Mouse (Mus musculus) hindbrain, embryonic 11.5 days (tissue): ENCODE measurements around the gene Rbfox1. TPM values are rescaled to one million over a fixed set of nuclear protein-coding genes. Genes with fewer than 3 reads are reported as not detected.
A peak's percentile ranks its signal among the peaks of the same experiment; 100 is the strongest.

Experiments used
- ATAC-seq: fragments of 200-750 bp; cut with Nextera tagmentation; 2 replicates; pipeline ENCODE4 v1.8.0; 2017; ENCODE audit warnings: mild to moderate bottlenecking, moderate TSS enrichment, moderate library complexity; ENCODE audit not compliant: low FRiP score
- DNase-seq: peaks from one replicate; pipeline ENCODE4 v3.0.0-alpha.2; 2015; ENCODE audit warnings: low spot score
- H3K27ac ChIP-seq: fragments of 300-500 bp; sonication (generic); 2 replicates; pipeline ENCODE4 v1.5.1; 2014; ENCODE audit warnings: mild to moderate bottlenecking, low read depth, low read length
- H3K27me3 ChIP-seq: fragments of 300-500 bp; sonication (generic); 2 replicates; pipeline ENCODE4 v1.6.1; 2014; ENCODE audit warnings: mild to moderate bottlenecking, low read length, moderate library complexity, mixed read lengths; ENCODE audit not compliant: control insufficient read depth, insufficient read depth
- H3K36me3 ChIP-seq: fragments of 300-500 bp; sonication (generic); 2 replicates; pipeline ENCODE4 v1.6.1; 2014; ENCODE audit warnings: mild to moderate bottlenecking, low read length, moderate library complexity, mixed read lengths; ENCODE audit not compliant: control insufficient read depth, insufficient read depth
- H3K4me1 ChIP-seq: fragments of 300-500 bp; sonication (generic); replicated peaks from 2 replicates; pipeline ENCODE4 v1.6.1; 2014; ENCODE audit warnings: low read length, mixed read lengths; ENCODE audit not compliant: control insufficient read depth, insufficient read depth
- H3K4me2 ChIP-seq: fragments of 300-500 bp; sonication (generic); replicated peaks from 2 replicates; pipeline ENCODE4 v1.6.1; 2014; ENCODE audit warnings: mild to moderate bottlenecking, low read depth, low read length
- H3K4me3 ChIP-seq: fragments of 300-500 bp; sonication (generic); 2 replicates; pipeline ENCODE4 v1.5.1; 2014; ENCODE audit warnings: low read depth, low read length
- H3K9ac ChIP-seq: fragments of 300-500 bp; sonication (generic); 2 replicates; pipeline ENCODE4 v1.6.1; 2014; ENCODE audit warnings: low read depth, low read length
- H3K9me3 ChIP-seq: fragments of 300-500 bp; sonication (generic); 2 replicates; pipeline ENCODE4 v1.6.1; 2016; ENCODE audit warnings: low read length; ENCODE audit not compliant: control insufficient read depth
- WGBS: fragments of 180-500 bp; shearing (Covaris S2); extraction: QIAGEN DNeasy Blood & Tissue Kit; methylation state at CpG from one replicate; pipeline ENCODE4 v1.1.7; 2014; 5-methylcytosine and 5-hydroxymethylcytosine counted together
- polyA plus RNA-seq: library from polyadenylated mRNA; unstranded; fragments of >200 nt; fragmentation: Nextera tagmentation; extraction: Ambion mirVana; gene quantifications from 2 replicates; pipeline ENCODE4 v1.2.1, GENCODE M21; 2014

Rbfox1 gene
- polyA plus RNA-seq, 1 experiment from 2014 or later: 20.3 TPM

DNA sequence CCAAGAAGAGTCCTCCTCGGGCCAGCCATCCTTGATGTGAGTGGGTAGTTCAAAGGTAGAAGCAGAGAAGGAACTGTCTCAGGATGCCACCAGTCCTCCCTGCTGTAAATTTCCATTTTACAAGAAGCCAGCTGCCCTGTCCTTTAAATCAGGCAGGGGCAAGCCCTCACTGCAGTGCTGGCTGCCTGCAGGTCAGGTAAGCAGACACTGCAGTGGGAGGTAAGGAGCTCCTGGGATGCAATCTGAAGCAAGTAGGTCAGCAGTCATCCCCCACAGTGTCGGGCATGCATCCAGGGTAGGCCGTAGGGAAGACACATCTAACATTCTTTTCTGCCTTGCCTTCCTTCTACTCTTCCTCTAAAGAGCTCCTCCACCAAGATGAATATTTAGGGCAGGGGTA, 1444.0 kb downstream of the Rbfox1 start:
- Histone ChIP-seq H3K9me3 (no peaks in the 10 kb centered on the region), H3K27ac (no peak overlapping the region), H3K4me1 (no peaks in the 10 kb centered on the region), H3K27me3 (no peaks in the 10 kb centered on the region), H3K4me3 (no peak overlapping the region), H3K9ac (no peak overlapping the region), H3K4me2 (no peak overlapping the region), H3K36me3 (no peaks in the 10 kb centered on the region)
- 75% methylated on average over 3 of the region's 3 CpGs for WGBS
- DNase-seq: no peak
- no peak for ATAC-seq

DNA sequence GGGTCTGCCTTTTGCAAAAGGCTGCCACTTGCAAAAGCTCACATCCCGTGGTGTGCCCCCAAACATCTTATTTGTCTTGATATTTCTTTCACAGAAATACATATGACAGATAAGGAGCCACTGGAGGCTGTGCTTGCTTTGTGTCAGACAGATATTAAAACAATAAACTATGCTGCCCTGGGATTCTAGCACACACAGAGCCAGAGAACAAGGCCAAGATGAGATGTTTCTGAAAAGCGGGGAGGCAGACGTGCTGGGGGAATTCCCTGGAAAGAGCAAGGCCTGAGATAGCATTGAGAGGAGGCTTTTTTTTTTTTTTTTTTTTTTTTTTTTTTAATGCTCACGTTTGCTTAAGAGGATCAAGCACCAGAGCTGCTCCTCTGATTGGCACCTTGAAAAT, 1456.0 kb downstream of the Rbfox1 start:
- H3K9me3 ChIP-seq: no peaks in the 10 kb centered on the region
- no peak overlapping the region for H3K9ac ChIP-seq
- ATAC-seq (no peak), DNase-seq (no peak)
- WGBS: 55% methylated on average over 4 of the region's 4 CpGs
- H3K4me3 ChIP-seq: no peak overlapping the region
- no peak overlapping the region for H3K27ac ChIP-seq
- H3K4me1 ChIP-seq: no peaks in the 10 kb centered on the region
- H3K4me2 ChIP-seq: no peak overlapping the region
- no peaks in the 10 kb centered on the region for H3K36me3 ChIP-seq
- H3K27me3 ChIP-seq: no peaks in the 10 kb centered on the region

DNA sequence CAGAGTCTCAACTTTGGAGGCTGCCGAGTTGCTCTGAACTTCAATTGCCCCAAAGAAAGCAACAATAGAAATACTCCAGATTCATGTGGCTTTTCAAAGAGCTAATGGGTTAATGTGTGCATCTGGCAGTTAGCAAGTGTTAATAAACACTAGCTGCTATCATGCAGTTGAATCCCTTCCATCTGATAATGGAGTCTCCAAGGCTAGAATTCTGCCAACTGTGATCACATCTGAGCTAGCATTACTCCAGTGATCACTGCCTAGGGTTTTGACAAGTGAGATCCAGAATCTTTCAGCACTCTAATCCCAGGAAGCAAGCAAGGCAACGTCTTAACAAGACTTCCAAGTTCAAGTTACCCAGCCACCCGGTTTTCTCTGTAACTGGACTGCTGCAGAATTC, 1460.1 kb downstream of the Rbfox1 start:
- WGBS: 75% methylated on average over 3 of the region's 3 CpGs
- Histone ChIP-seq H3K9me3 (no peaks in the 10 kb centered on the region), H3K9ac (no peak overlapping the region), H3K4me2 (no peak overlapping the region), H3K4me3 (no peak overlapping the region), H3K4me1 (no peaks in the 10 kb centered on the region), H3K36me3 (no peaks in the 10 kb centered on the region), H3K27me3 (no peaks in the 10 kb centered on the region), H3K27ac (peak overlapping the region; percentile 6; the same call in 1 of the 2 replicates)
- no peak for ATAC-seq
- no peak for DNase-seq

DNA sequence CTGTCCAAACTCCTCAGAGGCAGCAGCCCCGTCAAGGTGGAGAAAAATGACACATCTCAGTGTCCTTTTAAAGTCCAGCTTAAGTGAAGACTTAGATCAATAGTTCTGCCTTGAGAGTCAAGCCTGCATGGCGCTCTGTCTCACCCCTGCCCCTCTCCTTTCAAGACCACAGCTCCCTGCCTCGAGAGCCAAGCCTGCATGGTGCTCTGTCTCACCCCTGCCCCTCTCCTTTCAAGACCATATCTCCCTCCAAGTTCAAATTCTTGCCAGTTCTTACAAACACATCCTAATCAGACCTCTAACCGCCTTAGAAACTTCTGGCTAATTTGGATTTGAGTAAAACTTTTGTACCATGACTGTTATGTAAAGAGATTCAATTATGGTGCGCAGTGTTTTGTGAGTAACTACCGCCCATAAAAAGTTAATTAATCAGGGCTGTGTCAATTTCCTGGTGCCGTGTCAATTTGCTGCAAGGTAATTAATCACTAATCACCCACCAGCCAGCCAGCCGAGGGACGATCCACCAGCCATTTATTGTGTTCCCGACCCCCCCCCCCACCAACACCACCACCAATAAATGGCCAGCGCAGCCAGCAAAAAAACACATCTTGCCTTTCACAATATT, 1461.0 kb downstream of the Rbfox1 start:
- DNase-seq (no peak), ATAC-seq (no peak)
- Histone ChIP-seq H3K9me3 (no peaks in the 10 kb centered on the region), H3K4me2 (no peak overlapping the region), H3K4me3 (no peak overlapping the region), H3K27ac (no peak overlapping the region), H3K9ac (no peak overlapping the region), H3K4me1 (no peaks in the 10 kb centered on the region), H3K36me3 (no peaks in the 10 kb centered on the region), H3K27me3 (no peaks in the 10 kb centered on the region)
- WGBS: 49% methylated on average over 11 of the region's 11 CpGs

DNA sequence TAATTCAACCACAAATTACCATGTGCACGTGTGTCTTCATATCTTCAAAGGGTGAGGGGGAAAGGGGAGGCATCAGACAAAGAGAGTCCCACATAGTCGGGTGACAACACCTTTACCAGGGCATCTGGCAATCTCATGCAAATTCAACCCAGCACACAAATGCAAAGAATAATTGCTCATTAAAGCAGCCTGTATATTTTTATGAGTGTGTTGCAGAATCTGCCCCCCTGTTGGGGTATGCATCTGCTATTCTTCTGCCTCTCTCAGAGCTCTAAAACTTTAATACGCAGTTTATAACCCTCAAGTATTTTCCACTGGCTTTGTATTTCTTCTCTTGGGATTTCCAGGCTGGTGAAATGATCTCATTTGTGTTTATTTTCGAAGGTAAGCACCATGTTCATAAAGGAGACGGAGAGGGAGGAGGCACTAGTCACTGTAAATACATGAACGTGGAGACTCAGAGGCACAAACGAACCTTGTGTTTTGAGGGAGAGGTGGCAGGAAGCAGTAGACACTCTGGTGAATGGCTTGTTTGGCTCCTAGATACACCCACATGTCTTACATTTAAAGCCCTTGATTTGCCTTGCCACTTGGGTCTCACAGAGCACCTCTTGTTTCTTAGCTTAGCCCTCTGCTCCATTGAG, 1462.5 kb downstream of the Rbfox1 start:
- Histone ChIP-seq H3K4me2 (no peak overlapping the region), H3K9me3 (no peaks in the 10 kb centered on the region), H3K36me3 (no peaks in the 10 kb centered on the region), H3K27me3 (no peaks in the 10 kb centered on the region), H3K4me1 (no peaks in the 10 kb centered on the region), H3K9ac (no peak overlapping the region), H3K4me3 (no peak overlapping the region), H3K27ac (no peak overlapping the region; the same call in 1 of the 2 replicates)
- WGBS: 78% methylated on average over 7 of the region's 7 CpGs
- ATAC-seq (no peak), DNase-seq (no peak)

DNA sequence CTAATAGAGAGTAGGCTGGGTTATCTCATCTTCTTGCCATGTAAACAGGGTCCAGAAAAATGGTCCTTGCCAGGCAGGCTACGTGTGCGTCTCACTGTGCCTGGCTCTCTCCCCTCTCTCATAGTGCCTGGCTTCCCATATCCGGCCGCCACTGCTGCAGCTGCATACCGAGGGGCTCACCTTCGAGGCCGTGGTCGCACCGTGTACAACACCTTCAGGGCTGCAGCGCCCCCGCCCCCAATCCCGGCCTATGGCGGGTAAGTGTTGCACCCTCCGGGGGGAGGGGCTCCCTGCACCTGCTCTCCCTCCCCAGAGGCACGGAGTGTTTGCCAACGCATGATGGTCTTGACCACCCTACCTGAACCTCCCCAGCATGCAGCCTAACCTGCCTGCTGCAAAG, 1467.7 kb downstream of the Rbfox1 start:
- 0 out of 2 replicates have a peak, but pooled peaks have one; percentile 27 for ATAC-seq
- no peaks in the 10 kb centered on the region for H3K27me3 ChIP-seq
- no peaks in the 10 kb centered on the region for H3K36me3 ChIP-seq
- DNase-seq: no peak
- no peak overlapping the region for H3K4me3 ChIP-seq
- H3K4me1 ChIP-seq: no peaks in the 10 kb centered on the region
- no peak overlapping the region for H3K27ac ChIP-seq
- WGBS: 70% methylated on average over 16 of the region's 16 CpGs
- H3K9me3 ChIP-seq: no peaks in the 10 kb centered on the region
- H3K9ac ChIP-seq: no peak overlapping the region
- H3K4me2 ChIP-seq: no peak overlapping the region

DNA sequence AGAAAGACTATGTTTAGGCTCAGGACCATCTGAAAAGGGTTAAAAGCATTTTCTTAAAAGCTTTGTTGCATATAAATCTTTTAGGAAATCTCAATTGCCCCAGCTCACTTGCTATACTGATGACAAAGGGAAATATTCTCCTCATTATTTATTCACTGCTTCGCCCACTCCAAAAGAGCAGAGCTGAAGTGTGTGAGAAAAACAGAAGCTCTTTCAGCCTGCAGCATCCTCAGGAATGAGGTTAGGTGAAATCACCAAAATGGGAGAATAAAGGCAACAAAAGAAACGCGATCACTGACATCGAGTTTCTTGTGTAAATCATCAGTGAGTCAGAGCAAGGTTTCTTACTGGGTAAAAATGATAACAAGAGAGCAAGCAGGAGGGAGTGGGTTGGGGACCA, 1469.0 kb downstream of the Rbfox1 start:
- 75% methylated on average over 4 of the region's 4 CpGs for WGBS
- no peak overlapping the region for H3K27ac ChIP-seq

DNA sequence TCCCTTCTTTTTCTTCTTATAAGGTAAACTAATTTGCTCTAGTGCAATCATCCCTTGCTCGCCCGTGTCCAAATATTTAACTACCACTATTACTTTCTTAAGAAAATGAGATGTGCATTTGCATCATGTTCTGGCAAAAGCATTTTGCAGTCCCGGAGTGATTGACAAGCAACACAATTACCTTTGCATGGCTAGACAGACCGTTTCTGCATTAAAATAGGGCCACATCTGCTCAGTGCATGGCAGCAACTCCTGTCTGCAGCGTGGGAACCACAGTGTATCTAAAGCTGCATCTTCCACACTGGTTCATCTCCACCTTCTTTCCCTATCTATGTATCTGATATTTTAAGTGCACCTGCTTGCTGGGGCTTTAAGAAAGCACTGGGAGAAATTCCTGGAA, 1473.9 kb downstream of the Rbfox1 start:
- ATAC-seq (no peak), DNase-seq (no peak)
- Histone ChIP-seq H3K36me3 (no peaks in the 10 kb centered on the region), H3K9me3 (no peaks in the 10 kb centered on the region), H3K27me3 (no peaks in the 10 kb centered on the region), H3K27ac (no peak overlapping the region), H3K4me1 (no peaks in the 10 kb centered on the region), H3K9ac (no peak overlapping the region), H3K4me3 (no peak overlapping the region), H3K4me2 (no peak overlapping the region)
- WGBS: 53% methylated on average over 5 of the region's 5 CpGs

More for the DNA sequence above, 1469.0 kb downstream of the Rbfox1 start:
- DNase-seq (no peak), ATAC-seq (no peak)
- H3K27me3 ChIP-seq: no peaks in the 10 kb centered on the region
- no peak overlapping the region for H3K9ac ChIP-seq
- H3K36me3 ChIP-seq: no peaks in the 10 kb centered on the region
- no peaks in the 10 kb centered on the region for H3K4me1 ChIP-seq
- no peak overlapping the region for H3K4me3 ChIP-seq
- no peak overlapping the region for H3K4me2 ChIP-seq
- H3K9me3 ChIP-seq: no peaks in the 10 kb centered on the region

DNA sequence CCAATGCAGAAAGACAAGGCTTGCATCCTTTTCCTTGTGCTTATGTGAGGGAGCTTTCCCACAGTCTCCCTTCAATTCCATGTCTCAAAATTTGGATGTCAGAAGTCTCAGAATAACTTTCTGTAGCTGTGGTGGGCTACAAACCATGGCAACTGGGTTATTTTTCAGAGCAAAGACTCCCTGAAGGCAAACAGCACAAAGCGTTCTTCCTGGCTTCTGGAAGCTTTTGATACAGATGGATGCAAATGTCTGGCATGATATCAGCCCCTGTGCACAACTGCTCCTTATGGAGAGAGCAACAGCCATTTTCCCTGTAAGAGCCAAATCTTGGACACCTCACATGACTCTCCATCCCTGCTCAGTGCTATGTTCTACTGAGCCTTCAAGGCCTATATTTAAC, 1475.6 kb downstream of the Rbfox1 start:
- no peak overlapping the region for H3K4me2 ChIP-seq
- ATAC-seq: no peak
- H3K36me3 ChIP-seq: no peaks in the 10 kb centered on the region
- H3K27me3 ChIP-seq: no peaks in the 10 kb centered on the region
- no peak overlapping the region for H3K27ac ChIP-seq
- H3K9ac ChIP-seq: no peak overlapping the region
- H3K4me1 ChIP-seq: no peaks in the 10 kb centered on the region
- no peak overlapping the region for H3K4me3 ChIP-seq
- H3K9me3 ChIP-seq: no peaks in the 10 kb centered on the region
- no peak for DNase-seq
- 91% methylated on average over 1 of the region's 1 CpGs for WGBS
